Mouse (Mus musculus) lung, embryonic 16.5 days (tissue): ENCODE results near the gene Apba2. TPM values are rescaled to one million over a fixed set of nuclear protein-coding genes. Genes with fewer than 3 reads are reported as not detected.
A peak's percentile ranks its signal among the peaks of the same experiment; 100 is the strongest.

Source experiments
- ATAC-seq: fragments of 200-750 bp; cut with Nextera tagmentation; 2 replicates; pipeline ENCODE4 v1.8.0; 2017; ENCODE audit warnings: low read depth, mild to moderate bottlenecking, moderate library complexity
- H3K27ac ChIP-seq: fragments of 300-500 bp; sonication (generic); 2 replicates; pipeline ENCODE4 v1.5.1; 2014; ENCODE audit warnings: mild to moderate bottlenecking, control low read depth, low read length
- H3K27me3 ChIP-seq: fragments of 300-500 bp; sonication (generic); 2 replicates; pipeline ENCODE4 v1.6.1; 2014; ENCODE audit warnings: low read depth, low read length, mixed read lengths; ENCODE audit not compliant: control insufficient read depth, insufficient read depth
- H3K36me3 ChIP-seq: fragments of 300-500 bp; sonication (generic); 2 replicates; pipeline ENCODE4 v1.6.1; 2014; ENCODE audit warnings: low read length; ENCODE audit not compliant: control insufficient read depth, insufficient read depth
- H3K4me1 ChIP-seq: fragments of 300-500 bp; sonication (generic); replicated peaks from 2 replicates; pipeline ENCODE4 v1.6.1; 2014; ENCODE audit warnings: low read length, mixed read lengths; ENCODE audit not compliant: control insufficient read depth, insufficient read depth
- H3K4me2 ChIP-seq: fragments of 300-500 bp; sonication (generic); 2 replicates; pipeline ENCODE4 v1.6.1; 2014; ENCODE audit warnings: low read depth, low read length, control low read depth
- H3K4me3 ChIP-seq: fragments of 300-500 bp; sonication (generic); 2 replicates; pipeline ENCODE4 v1.5.1; 2014; ENCODE audit warnings: mild to moderate bottlenecking, low read length, control low read depth
- H3K9ac ChIP-seq: fragments of 300-500 bp; sonication (generic); 2 replicates; pipeline ENCODE4 v1.6.1; 2014; ENCODE audit warnings: low read length, control low read depth
- H3K9me3 ChIP-seq: fragments of 300-500 bp; sonication (generic); 2 replicates; pipeline ENCODE4 v1.6.1; 2016; ENCODE audit warnings: low read length; ENCODE audit not compliant: control insufficient read depth
- WGBS: fragments of 180-500 bp; shearing (Covaris S2); extraction: QIAGEN DNeasy Blood & Tissue Kit; methylation state at CpG from one replicate; pipeline ENCODE4 v1.1.7; 2014; 5-methylcytosine and 5-hydroxymethylcytosine counted together
- polyA plus RNA-seq: library from polyadenylated mRNA; unstranded; fragments of >200 nt; fragmentation: Nextera tagmentation; extraction: Ambion mirVana; gene quantifications from 2 replicates; pipeline ENCODE4 v1.2.1, GENCODE M21; 2015

Gene Apba2
- polyA plus RNA-seq, 1 experiment from 2014 or later, result 1.5 TPM

GRCm38 (mm10) chr7:64739131-64739530 lies 237.6 kb downstream of the Apba2 start:
- no peak for ATAC-seq
- H3K9me3 ChIP-seq, result no peaks in the 10 kb centered on the region
- H3K27me3 ChIP-seq, result no peaks in the 10 kb centered on the region
- H3K4me3 ChIP-seq, result no peak overlapping the region
- no peak overlapping the region for H3K4me2 ChIP-seq
- no peaks in the 10 kb centered on the region for H3K4me1 ChIP-seq
- H3K36me3 ChIP-seq, result no peaks in the 10 kb centered on the region
- H3K27ac ChIP-seq, result no peak overlapping the region
- WGBS, result 78% methylated on average over 11 of the region's 11 CpGs
- H3K9ac ChIP-seq, result no peak overlapping the region

DNA sequence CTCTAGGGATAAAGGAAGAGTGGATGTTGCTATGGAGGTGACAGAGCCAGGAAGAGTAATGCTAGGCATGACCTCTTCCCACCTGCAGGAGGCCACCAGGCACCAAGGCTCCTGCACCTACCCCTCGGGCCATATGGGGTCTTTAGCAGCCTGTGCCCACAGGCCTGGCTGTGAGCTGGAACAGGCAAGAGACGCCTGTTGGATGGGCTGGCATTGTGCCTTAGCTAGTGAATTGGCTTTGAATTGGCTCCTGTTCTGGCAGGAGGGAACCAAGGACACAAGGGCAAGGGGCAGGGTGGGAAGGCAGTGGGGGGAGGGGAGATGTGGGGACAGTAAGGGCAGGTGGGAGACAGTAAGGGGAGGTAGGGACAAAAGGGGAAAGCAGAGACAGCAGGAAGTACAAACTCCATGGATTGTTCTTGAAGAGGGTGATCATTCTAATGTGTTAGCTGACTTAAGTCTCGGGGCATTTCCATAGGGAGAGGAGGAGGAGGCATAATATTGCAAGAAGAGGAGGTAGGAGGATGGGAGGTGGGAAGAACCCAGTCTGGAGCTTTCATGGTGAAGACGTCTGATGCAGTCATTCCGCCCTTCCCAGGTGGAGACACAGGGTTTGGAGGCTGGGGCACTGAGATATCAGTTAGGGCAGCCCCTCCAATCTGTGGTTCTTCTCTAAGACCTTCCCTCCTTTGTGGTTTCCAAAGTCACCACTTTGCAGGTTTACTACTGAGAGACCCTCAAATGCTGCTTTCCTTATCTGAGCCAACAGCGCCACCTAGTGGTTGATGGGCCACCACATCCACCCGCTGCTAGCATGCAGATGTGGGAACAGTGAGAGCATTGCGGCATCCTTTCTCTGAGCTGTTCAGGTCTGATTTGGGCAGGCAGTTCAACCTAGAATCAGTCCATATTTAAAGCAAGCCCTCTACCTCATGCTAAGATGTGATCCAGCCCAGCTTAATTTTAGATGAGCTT lies 240.1 kb downstream of the Apba2 start:
- Histone ChIP-seq H3K9me3 (no peaks in the 10 kb centered on the region), H3K4me1 (no peaks in the 10 kb centered on the region), H3K36me3 (no peaks in the 10 kb centered on the region), H3K27ac (no peak overlapping the region), H3K27me3 (no peaks in the 10 kb centered on the region), H3K4me2 (no peak overlapping the region), H3K4me3 (no peak overlapping the region), H3K9ac (no peak overlapping the region)
- 28% methylated on average over 8 of the region's 8 CpGs for WGBS
- peak; percentile 65 for ATAC-seq

DNA sequence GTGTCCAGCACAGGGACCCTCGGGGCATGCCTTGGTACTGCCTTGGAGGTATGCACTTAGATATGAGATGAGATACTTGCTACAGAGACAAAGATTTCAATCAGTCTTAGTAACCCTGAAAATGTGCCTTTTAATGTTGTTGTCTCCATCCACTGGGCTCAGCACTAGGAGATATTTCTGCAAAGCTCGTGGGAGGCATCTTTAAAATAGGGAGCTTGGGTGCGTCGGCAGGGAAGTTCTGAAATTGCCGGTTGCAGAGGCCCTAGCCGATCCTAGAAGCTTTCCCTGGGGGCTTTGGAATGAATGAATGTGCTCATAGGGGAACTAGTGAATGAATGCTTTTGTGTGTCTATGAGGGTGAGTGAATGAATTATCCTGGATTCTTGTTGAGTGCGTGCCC lies 242.1 kb downstream of the Apba2 start:
- H3K36me3 ChIP-seq, result no peaks in the 10 kb centered on the region
- H3K9ac ChIP-seq, result no peak overlapping the region
- ATAC-seq, result no peak
- no peak overlapping the region for H3K4me2 ChIP-seq
- no peaks in the 10 kb centered on the region for H3K9me3 ChIP-seq
- H3K4me1 ChIP-seq, result no peaks in the 10 kb centered on the region
- H3K27me3 ChIP-seq, result no peaks in the 10 kb centered on the region
- no peak overlapping the region for H3K4me3 ChIP-seq
- no peak overlapping the region for H3K27ac ChIP-seq
- WGBS, result 85% methylated on average over 7 of the region's 7 CpGs

GRCm38 (mm10) chr7:64751465-64751864 lies 250.0 kb downstream of the Apba2 start:
- H3K4me1 ChIP-seq, result no peaks in the 10 kb centered on the region
- H3K4me3 ChIP-seq, result no peak overlapping the region

GRCm38 (mm10) chr7:64752133-64752532 lies 250.6 kb downstream of the Apba2 start:
- Histone ChIP-seq H3K4me1 (no peaks in the 10 kb centered on the region), H3K4me2 (no peak overlapping the region), H3K27ac (no peak overlapping the region), H3K27me3 (no peaks in the 10 kb centered on the region), H3K9me3 (no peaks in the 10 kb centered on the region), H3K4me3 (no peak overlapping the region), H3K9ac (no peak overlapping the region), H3K36me3 (no peaks in the 10 kb centered on the region)
- ATAC-seq, result no peak
- 91% methylated on average over 7 of the region's 7 CpGs for WGBS

More at GRCm38 (mm10) chr7:64751465-64751864, 250.0 kb downstream of the Apba2 start:
- peak; percentile 69 for ATAC-seq
- Histone ChIP-seq H3K9me3 (no peaks in the 10 kb centered on the region), H3K4me2 (no peak overlapping the region), H3K27me3 (no peaks in the 10 kb centered on the region), H3K36me3 (no peaks in the 10 kb centered on the region), H3K27ac (no peak overlapping the region), H3K9ac (no peak overlapping the region)
- 27% methylated on average over 5 of the region's 5 CpGs for WGBS

DNA sequence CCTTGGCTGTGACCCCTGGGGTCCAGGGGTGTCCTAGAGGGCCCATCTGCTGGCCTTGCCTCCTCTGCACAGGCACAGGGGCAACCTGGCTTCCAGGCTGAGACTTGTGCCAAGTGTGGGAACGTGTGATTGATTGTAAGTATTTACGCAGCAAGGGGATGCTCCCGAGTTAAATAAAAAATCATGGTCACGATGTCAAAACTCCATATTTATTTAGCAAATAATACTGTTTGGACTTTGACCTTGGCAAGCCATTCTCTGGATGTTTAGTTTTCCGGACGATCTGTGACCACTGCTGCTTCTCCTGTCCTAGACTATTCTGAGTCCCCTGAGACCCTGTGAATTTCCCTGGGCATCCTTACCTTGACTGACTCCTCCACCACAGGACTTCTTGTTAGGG lies 252.2 kb downstream of the Apba2 start:
- Histone ChIP-seq H3K9ac (no peak overlapping the region), H3K4me1 (no peaks in the 10 kb centered on the region), H3K27me3 (no peaks in the 10 kb centered on the region), H3K4me2 (no peak overlapping the region), H3K36me3 (no peaks in the 10 kb centered on the region), H3K27ac (no peak overlapping the region), H3K9me3 (no peaks in the 10 kb centered on the region), H3K4me3 (no peak overlapping the region)
- 39% methylated on average over 6 of the region's 6 CpGs for WGBS
- ATAC-seq, result no peak

- Histone ChIP-seq H3K9me3 (no peaks in the 10 kb centered on the region), H3K27me3 (no peaks in the 10 kb centered on the region), H3K36me3 (no peaks in the 10 kb centered on the region), H3K9ac (no peak overlapping the region), H3K27ac (no peak overlapping the region), H3K4me1 (no peaks in the 10 kb centered on the region), H3K4me3 (no peak overlapping the region), H3K4me2 (no peak overlapping the region)
- no peak for ATAC-seq
- 55% methylated on average over 7 of the region's 7 CpGs for WGBS
These were observed 252.7 kb downstream of the Apba2 start for GRCm38 (mm10) chr7:64754161-64754560.

DNA sequence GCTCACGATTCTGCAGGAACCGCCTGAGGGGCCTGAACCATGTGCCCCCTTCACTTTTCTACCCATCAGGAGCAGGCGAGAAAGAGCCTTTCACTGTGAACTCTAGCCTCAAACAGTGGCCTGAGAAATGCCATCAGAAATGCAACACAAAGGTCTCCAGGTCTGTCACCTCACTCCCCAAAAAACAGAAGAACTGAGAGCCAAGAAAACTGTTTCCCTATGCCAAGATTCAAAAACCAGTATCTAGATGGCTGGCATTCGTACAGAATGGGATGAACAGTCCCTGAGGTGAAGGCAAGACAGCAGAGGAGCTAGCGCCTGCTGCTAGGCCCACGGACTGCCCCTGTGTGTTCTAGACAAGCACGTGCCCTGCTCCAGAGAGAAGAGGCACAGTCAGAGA lies 253.6 kb downstream of the Apba2 start:
- no peaks in the 10 kb centered on the region for H3K9me3 ChIP-seq
- H3K4me3 ChIP-seq, result no peak overlapping the region
- H3K4me2 ChIP-seq, result no peak overlapping the region
- no peaks in the 10 kb centered on the region for H3K4me1 ChIP-seq
- ATAC-seq, result no peak
- no peak overlapping the region for H3K27ac ChIP-seq
- H3K27me3 ChIP-seq, result no peaks in the 10 kb centered on the region
- no peak overlapping the region for H3K9ac ChIP-seq
- no peaks in the 10 kb centered on the region for H3K36me3 ChIP-seq
- 72% methylated on average over 7 of the region's 7 CpGs for WGBS

DNA sequence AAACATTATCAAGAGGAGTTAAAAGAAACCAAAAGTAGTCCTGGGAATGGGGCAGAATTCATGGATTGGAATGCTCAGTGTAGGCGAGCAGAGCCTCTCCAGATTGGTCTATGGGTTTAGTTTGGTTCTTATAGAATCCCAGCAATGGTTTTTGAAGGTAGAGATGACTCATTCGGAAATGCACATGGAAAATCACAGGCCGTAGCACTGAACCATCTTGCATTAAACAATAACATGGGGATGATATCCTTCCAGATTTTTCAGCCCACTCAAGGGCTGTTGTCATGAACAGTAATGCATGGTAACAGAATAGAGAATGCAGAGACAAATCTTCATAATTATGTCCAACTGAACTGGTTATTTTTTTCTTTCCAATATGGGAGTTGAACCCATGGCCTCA lies 264.1 kb downstream of the Apba2 start:
- no peak for ATAC-seq
- WGBS, result 78% methylated on average over 3 of the region's 3 CpGs
- Histone ChIP-seq H3K36me3 (no peaks in the 10 kb centered on the region), H3K4me3 (no peak overlapping the region), H3K9me3 (no peaks in the 10 kb centered on the region), H3K4me1 (no peaks in the 10 kb centered on the region), H3K4me2 (no peak overlapping the region), H3K27ac (no peak overlapping the region), H3K27me3 (no peaks in the 10 kb centered on the region), H3K9ac (no peak overlapping the region)
